Mouse (Mus musculus) myocyte (in vitro differentiated cells): ENCODE measurements at regions not wholly inside any gene's neighbourhood (a gene's known extent, or its start where the extent isn't known, plus 50 kb on each side); places are given as distances from the start of the nearest gene placed in this dataset.

Experiments used
- POLR2A ChIP-seq: IDR thresholded peaks from one replicate; pipeline ENCODE4 v1.6.1; 2011; ENCODE audit warnings: low read depth, mild to moderate bottlenecking, control low read depth, moderate library complexity; ENCODE audit not compliant: insufficient read length
- POLR2AphosphoS2 ChIP-seq: IDR thresholded peaks from one replicate; pipeline ENCODE4 v1.6.1; 2011; ENCODE audit warnings: low read depth, control low read depth; ENCODE audit not compliant: insufficient read length
- USF1 ChIP-seq: IDR thresholded peaks from one replicate; pipeline ENCODE4 v1.6.1; 2011; ENCODE audit warnings: low read depth, mild to moderate bottlenecking, control low read depth, moderate library complexity

- TF ChIP-seq USF1 = no peak
- TF ChIP-seq POLR2A = no peak
- TF ChIP-seq POLR2AphosphoS2 = no peak
Observed at GRCm38 (mm10) chr10:99627355-99627754, 132.1 kb downstream of the Csl start.
